Mouse (Mus musculus): ENCODE results near the gene Abcg8. TPM values are rescaled to one million over a fixed set of nuclear protein-coding genes. Genes with fewer than 3 reads are reported as not detected.

Abcg8 gene
- polyA plus RNA-seq, 1 experiment from 2014 or later: 0.13 TPM

DNA sequence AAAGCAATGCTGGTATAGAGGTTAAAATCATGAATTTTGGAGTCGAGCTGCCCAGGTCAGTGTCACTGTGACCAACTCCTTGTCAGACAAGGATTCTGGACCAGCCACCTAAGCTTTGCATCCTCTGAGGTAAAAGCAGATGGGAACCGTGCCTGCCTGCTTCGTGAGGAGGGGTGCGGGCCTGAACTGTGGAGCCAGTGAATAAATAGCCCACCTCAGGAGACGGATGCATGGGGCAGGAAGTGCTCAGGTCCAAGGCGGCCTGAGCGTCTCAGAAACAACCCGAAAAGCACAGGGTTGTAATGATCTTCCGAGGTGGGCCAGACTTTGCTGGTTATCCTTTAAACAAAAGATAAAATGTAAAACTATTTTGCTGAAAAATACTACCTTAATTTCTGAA lies 31.0 kb upstream of the Abcg8 start:
- Histone ChIP-seq H3K27ac (replicated peaks) (no peak overlapping the region), H3K36me3 (ENCODE audit: control insufficient read depth, insufficient read depth, low read length) (no peaks in the 10 kb centered on the region), H3K9me3 (ENCODE audit: control insufficient read depth, low read length) (no peaks in the 10 kb centered on the region), H3K27me3 (ENCODE audit: control insufficient read depth, insufficient read depth, low read length) (no peaks in the 10 kb centered on the region), H3K4me1 (replicated peaks; ENCODE audit: control insufficient read depth, insufficient read depth) (no peaks in the 10 kb centered on the region), H3K4me3 (ENCODE audit: low read depth, low read length) (no peak overlapping the region), H3K4me2 (replicated peaks; ENCODE audit: low read depth) (no peak overlapping the region), H3K9ac (ENCODE audit: low read length) (no peak overlapping the region)
- WGBS: 50% methylated on average over 9 of the region's 9 CpGs
- TF ChIP-seq CTCF (IDR thresholded peaks at IDR 0.05; ENCODE audit: low read depth): no peak
- no peak for TF ChIP-seq EP300 (optimal IDR thresholded peaks at IDR 0.05)
- DNase-seq (ENCODE audit: low spot score) (no peak), ATAC-seq (ENCODE audit: low FRiP score, low TSS enrichment) (no peak)

DNA sequence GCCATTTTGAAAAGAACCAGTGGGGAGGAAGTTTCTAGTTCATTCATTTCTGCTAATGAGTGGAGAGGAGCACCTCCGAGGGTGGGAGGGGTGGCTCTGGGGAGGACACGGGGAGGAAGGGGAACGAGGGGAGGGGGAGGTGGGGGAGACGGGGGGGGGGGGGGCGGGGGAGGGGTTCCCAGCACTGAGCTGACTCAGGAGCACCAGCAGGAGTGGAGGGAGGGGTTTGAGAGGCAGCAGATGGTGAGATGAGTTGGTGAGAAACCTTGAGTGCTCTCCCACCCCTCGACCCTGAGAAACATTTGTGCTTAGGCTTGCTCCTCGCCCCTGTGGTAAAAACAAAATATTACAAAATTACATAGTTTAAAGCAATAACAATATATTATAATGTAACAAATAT lies 30.2 kb upstream of the Abcg8 start:
- Histone ChIP-seq H3K27ac (replicated peaks) (no peak overlapping the region), H3K4me3 (ENCODE audit: low read depth, low read length) (no peak overlapping the region), H3K4me2 (replicated peaks; ENCODE audit: low read depth) (no peak overlapping the region), H3K9ac (ENCODE audit: low read length) (no peak overlapping the region), H3K27me3 (ENCODE audit: control insufficient read depth, insufficient read depth, low read length) (no peaks in the 10 kb centered on the region), H3K4me1 (replicated peaks; ENCODE audit: control insufficient read depth, insufficient read depth) (no peaks in the 10 kb centered on the region), H3K9me3 (ENCODE audit: control insufficient read depth, low read length) (no peaks in the 10 kb centered on the region), H3K36me3 (ENCODE audit: control insufficient read depth, insufficient read depth, low read length) (0 out of 2 replicates have a peak, but pooled peaks cover 2% of the 10 kb centered on the region)
- ATAC-seq (ENCODE audit: low FRiP score, low TSS enrichment): no peak
- TF ChIP-seq CTCF (IDR thresholded peaks at IDR 0.05; ENCODE audit: low read depth) (no peak), EP300 (optimal IDR thresholded peaks at IDR 0.05) (no peak)
- 34% methylated on average over 3 of the region's 7 CpGs for WGBS
- no peak for DNase-seq (ENCODE audit: low spot score)

DNA sequence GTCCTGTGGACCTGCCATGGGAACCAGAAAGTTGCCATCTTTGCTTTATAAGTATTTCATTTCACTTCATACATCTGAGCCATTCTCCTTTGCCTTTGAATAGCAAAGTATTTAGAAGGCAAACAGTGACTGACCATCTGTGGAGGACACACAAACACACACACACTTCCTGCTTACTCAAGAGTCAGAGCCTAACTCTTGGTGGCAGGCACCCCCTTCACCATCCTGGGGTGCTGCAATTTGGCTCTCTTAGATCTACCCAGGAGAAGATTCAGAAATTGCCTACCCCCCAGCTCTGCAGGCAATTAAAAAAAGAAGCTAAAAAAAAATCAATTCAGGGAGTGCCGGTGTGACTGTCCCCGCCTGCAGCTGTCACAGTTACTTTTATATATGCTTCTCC lies 29.6 kb upstream of the Abcg8 start:
- ATAC-seq (ENCODE audit: low FRiP score, low TSS enrichment) (no peak), DNase-seq (ENCODE audit: low spot score) (no peak)
- Histone ChIP-seq H3K36me3 (ENCODE audit: control insufficient read depth, insufficient read depth, low read length) (0 out of 2 replicates have a peak, but pooled peaks cover 2% of the 10 kb centered on the region), H3K4me1 (replicated peaks; ENCODE audit: control insufficient read depth, insufficient read depth) (no peaks in the 10 kb centered on the region), H3K27ac (replicated peaks) (no peak overlapping the region), H3K9ac (ENCODE audit: low read length) (no peak overlapping the region), H3K27me3 (ENCODE audit: control insufficient read depth, insufficient read depth, low read length) (no peaks in the 10 kb centered on the region), H3K9me3 (ENCODE audit: control insufficient read depth, low read length) (no peaks in the 10 kb centered on the region), H3K4me3 (ENCODE audit: low read depth, low read length) (no peak overlapping the region), H3K4me2 (replicated peaks; ENCODE audit: low read depth) (no peak overlapping the region)
- TF ChIP-seq CTCF (IDR thresholded peaks at IDR 0.05; ENCODE audit: low read depth) (no peak), EP300 (optimal IDR thresholded peaks at IDR 0.05) (no peak)
- WGBS: 58% methylated on average over 2 of the region's 2 CpGs

DNA sequence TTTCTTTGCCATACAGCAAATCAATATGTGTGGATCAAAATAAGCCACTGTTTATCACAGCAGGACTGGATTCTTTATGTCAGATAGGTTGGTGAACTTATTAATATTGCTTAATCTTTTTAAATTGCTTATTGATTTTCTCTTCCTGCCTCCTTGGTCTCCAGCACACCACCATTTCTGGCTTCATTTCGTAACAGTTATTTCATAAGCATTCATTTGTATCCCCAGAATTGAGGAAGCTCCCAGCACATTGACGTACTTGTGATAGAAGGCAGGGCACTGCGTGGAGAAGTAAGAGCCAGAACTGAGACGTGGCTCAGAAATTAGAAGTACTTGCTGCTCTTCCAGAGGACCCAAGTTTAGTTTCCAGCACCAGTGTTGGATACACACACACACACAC lies 28.5 kb upstream of the Abcg8 start:
- H3K9ac ChIP-seq (ENCODE audit: low read length): no peak overlapping the region
- no peak overlapping the region for H3K4me3 ChIP-seq (ENCODE audit: low read depth, low read length)
- no peaks in the 10 kb centered on the region for H3K4me1 ChIP-seq (replicated peaks; ENCODE audit: control insufficient read depth, insufficient read depth)
- DNase-seq (ENCODE audit: low spot score) (no peak), ATAC-seq (ENCODE audit: low FRiP score, low TSS enrichment) (no peak)
- TF ChIP-seq EP300 (optimal IDR thresholded peaks at IDR 0.05) (no peak), CTCF (IDR thresholded peaks at IDR 0.05; ENCODE audit: low read depth) (no peak)
- no peaks in the 10 kb centered on the region for H3K27me3 ChIP-seq (ENCODE audit: control insufficient read depth, insufficient read depth, low read length)
- no peaks in the 10 kb centered on the region for H3K9me3 ChIP-seq (ENCODE audit: control insufficient read depth, low read length)
- H3K36me3 ChIP-seq (ENCODE audit: control insufficient read depth, insufficient read depth, low read length): peaks cover 2% of the 10 kb centered on the region; the same call in 1 of the 2 replicates
- H3K4me2 ChIP-seq (replicated peaks; ENCODE audit: low read depth): no peak overlapping the region
- WGBS: 83% methylated on average over 4 of the region's 4 CpGs
- H3K27ac ChIP-seq (replicated peaks): no peak overlapping the region

DNA sequence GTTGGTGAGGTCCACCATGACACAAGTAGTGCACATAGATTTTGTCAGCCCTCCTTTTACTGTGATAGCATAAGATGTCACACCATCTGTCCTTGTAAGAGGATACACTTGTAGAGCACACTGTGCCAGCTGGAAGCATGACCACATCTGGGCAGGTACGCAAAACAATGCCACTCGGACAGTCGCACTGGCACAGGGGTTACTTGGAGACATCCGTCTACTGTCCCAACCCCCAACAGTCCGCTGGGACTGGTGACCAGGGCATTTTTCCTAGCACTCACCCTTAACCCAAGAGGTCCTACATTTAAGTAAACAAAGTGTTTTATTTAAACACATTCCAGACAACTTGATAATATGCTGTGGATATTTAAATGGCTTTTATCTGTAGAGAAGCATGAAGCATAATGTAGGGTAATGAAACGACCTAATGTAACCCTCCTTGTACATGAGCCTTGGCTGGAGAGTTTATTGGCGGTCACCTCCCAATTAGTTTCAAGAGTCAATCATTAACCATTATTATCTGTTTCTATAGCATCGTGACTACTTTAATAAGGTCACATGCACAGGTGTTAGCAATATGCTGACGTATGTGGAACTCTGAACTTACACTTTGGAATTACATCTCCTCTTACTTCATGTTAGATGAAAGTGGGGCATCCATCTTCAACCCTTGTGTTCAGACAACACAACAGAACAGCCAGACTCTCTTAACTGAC lies 25.6 kb upstream of the Abcg8 start:
- no peak overlapping the region for H3K27ac ChIP-seq (replicated peaks)
- H3K4me3 ChIP-seq (ENCODE audit: low read depth, low read length): no peak overlapping the region
- peak; percentile 45; the same call in 1 of the 2 replicates for ATAC-seq (ENCODE audit: low FRiP score, low TSS enrichment)
- H3K9ac ChIP-seq (ENCODE audit: low read length): no peak overlapping the region
- TF ChIP-seq EP300 (optimal IDR thresholded peaks at IDR 0.05) (no peak), CTCF (IDR thresholded peaks at IDR 0.05; ENCODE audit: low read depth) (no peak)
- no peak overlapping the region for H3K4me2 ChIP-seq (replicated peaks; ENCODE audit: low read depth)
- 77% methylated on average over 9 of the region's 9 CpGs for WGBS
- H3K36me3 ChIP-seq (ENCODE audit: control insufficient read depth, insufficient read depth, low read length): peaks cover 2% of the 10 kb centered on the region; the same call in 1 of the 2 replicates
- H3K9me3 ChIP-seq (ENCODE audit: control insufficient read depth, low read length): no peaks in the 10 kb centered on the region
- H3K27me3 ChIP-seq (ENCODE audit: control insufficient read depth, insufficient read depth, low read length): no peaks in the 10 kb centered on the region
- no peaks in the 10 kb centered on the region for H3K4me1 ChIP-seq (replicated peaks; ENCODE audit: control insufficient read depth, insufficient read depth)
- no peak for DNase-seq (ENCODE audit: low spot score)

DNA sequence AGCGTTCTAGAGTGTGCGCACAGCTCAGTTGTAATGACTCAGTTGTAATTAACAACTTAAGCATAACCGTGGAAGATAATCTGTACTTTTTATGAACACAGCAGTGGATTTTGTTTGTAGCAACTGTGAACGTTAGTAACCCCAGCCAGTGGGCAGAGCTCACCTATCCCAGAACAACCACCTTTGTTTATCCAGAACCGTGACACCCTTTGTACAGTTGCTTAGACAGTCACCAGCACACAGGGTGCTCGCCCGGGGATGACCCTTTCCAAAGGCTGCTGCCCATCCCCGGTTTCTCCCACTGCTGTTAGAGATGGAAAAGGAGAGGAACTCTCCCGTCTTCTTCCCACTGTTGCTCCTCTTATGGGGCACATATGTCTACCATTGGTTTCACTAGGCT lies 22.6 kb upstream of the Abcg8 start:
- Histone ChIP-seq H3K36me3 (ENCODE audit: control insufficient read depth, insufficient read depth, low read length) (peaks cover 2% of the 10 kb centered on the region; the same call in 1 of the 2 replicates), H3K9me3 (ENCODE audit: control insufficient read depth, low read length) (no peaks in the 10 kb centered on the region), H3K9ac (ENCODE audit: low read length) (no peak overlapping the region), H3K4me2 (replicated peaks; ENCODE audit: low read depth) (no peak overlapping the region), H3K4me3 (ENCODE audit: low read depth, low read length) (no peak overlapping the region), H3K4me1 (replicated peaks; ENCODE audit: control insufficient read depth, insufficient read depth) (no peaks in the 10 kb centered on the region), H3K27me3 (ENCODE audit: control insufficient read depth, insufficient read depth, low read length) (no peaks in the 10 kb centered on the region), H3K27ac (replicated peaks) (no peak overlapping the region)
- WGBS: 81% methylated on average over 9 of the region's 9 CpGs
- ATAC-seq (ENCODE audit: low FRiP score, low TSS enrichment) (no peak), DNase-seq (ENCODE audit: low spot score) (no peak)
- no peak for TF ChIP-seq CTCF (IDR thresholded peaks at IDR 0.05; ENCODE audit: low read depth)
- TF ChIP-seq EP300 (optimal IDR thresholded peaks at IDR 0.05): no peak

Measured in stomach, postnatal 0 days (tissue).